Mouse (Mus musculus) forebrain, embryonic 12.5 days (tissue): ENCODE measurements around the gene Entpd3. TPM values are rescaled to one million over a fixed set of nuclear protein-coding genes. Genes with fewer than 3 reads are reported as not detected.

ENCODE experiments used
- polyA plus RNA-seq: library from polyadenylated mRNA; unstranded; fragments of >200 nt; fragmentation: Nextera tagmentation; extraction: Ambion mirVana; gene quantifications from 2 replicates; pipeline ENCODE4 v1.2.1, GENCODE M21; 2016

Gene Entpd3
- polyA plus RNA-seq, 1 experiment from 2014 or later: 0.23 TPM

Other genes starting within 250 kb of the Entpd3 start
- gene Myrip, start 238.3 kb upstream of the Entpd3 start, polyA plus RNA-seq: 0.78 and 0.96 TPM in 2 replicates
- 407 and 434 TPM in 2 replicates for gene Eif1b, start 47.6 kb upstream of the Entpd3 start, polyA plus RNA-seq
- gene Rpl14, start 31.6 kb downstream of the Entpd3 start, polyA plus RNA-seq: 610 and 612 TPM in 2 replicates